Mouse (Mus musculus): ENCODE results near the gene Olfr31. TPM values are rescaled to one million over a fixed set of nuclear protein-coding genes. Genes with fewer than 3 reads are reported as not detected.

Olfr31 gene
- polyA plus RNA-seq (2015; fragmentation: Nextera tagmentation; extraction: Ambion mirVana): not detected in 2 replicates

DNA sequence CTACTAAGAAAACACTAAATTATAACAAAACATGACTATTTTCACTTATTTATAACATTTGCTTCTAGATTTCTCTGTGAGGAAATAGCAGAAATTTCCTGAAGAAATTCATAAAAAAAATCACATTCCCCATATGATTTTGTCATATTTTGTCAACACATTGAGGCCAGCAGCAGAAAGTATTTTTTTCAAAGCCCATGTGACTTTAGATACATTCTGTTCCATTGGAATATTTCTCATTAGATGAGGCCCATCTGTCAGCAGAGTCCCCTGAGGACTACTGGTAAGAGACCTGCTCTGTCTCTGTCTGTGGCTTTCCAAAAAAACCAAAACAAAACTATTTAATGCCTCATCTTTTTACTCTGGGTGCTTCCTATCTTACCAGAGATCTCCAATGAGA is at the start of gene Olfr31:
TSS of gene Olfr31 (plus strand) at position 301 of the 400 bp plus-strand sequence.
- Histone ChIP-seq H3K4me3 (no peak within 1 kb of the TSS), H3K9ac (no peak within 1 kb of the TSS), H3K4me2 (no peak within 1 kb of the TSS), H3K27ac (no peak within 1 kb of the TSS), H3K9me3 (no peaks in the 10 kb centered on the region), H3K36me3 (no peaks in the 10 kb centered on the region), H3K4me1 (no peaks in the 10 kb centered on the region), H3K27me3 (no peaks in the 10 kb centered on the region)
- ATAC-seq (ENCODE audit: insufficient number of reproducible peaks, low FRiP score, low TSS enrichment, low read depth): no peak

DNA sequence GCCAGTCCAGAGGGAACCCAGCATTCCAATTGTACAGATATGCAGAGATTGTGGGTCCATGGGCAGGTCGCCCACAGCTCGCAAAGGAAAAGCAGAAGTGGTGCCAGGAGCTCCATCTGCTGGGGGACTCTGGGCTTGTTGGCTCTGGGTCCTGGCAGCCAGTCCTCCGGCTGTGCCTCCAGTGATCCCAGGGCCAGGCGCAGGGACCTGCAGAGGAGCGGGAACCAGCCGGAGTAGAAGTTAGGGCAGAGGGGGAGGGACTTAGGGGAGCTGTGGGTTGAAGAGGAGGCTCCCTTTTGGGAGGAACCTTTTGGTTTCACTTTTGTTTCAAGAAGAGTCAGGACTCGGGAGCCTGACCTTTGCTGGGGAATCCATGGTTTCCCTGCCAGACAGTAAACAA is 28.2 kb upstream of the Olfr31 start:
- Histone ChIP-seq H3K4me3 (no peak overlapping the region), H3K4me1 (no peaks in the 10 kb centered on the region), H3K27ac (no peak overlapping the region), H3K9me3 (no peaks in the 10 kb centered on the region), H3K36me3 (no peaks in the 10 kb centered on the region), H3K27me3 (no peaks in the 10 kb centered on the region), H3K9ac (no peak overlapping the region), H3K4me2 (no peak overlapping the region)
- no peak for ATAC-seq (ENCODE audit: insufficient number of reproducible peaks, low FRiP score, low TSS enrichment, low read depth)
- WGBS: 52% methylated on average over 7 of the region's 7 CpGs

DNA sequence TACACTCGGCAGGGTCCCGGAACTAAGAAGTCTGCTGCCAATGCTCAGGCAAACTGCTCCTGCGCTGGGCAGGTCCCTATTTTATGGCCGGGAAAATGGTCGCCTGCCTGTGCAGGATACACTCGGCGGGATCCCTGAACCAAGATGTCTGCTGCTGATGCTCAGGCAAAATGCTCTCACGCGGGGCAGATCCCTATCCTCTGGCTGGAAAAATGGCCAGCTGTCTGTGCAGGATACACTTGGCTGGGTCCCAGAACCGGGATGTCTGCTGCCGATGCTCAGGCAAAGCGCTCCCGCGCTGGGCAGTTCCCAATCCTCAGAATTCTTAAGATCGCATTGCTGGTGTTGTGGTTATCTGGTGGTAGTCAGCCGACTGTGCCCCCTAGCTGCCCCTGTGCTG is 13.7 kb upstream of the Olfr31 start:
- 56% methylated on average over 16 of the region's 16 CpGs for WGBS
- Histone ChIP-seq H3K4me3 (peak overlapping the region; percentile 5; the same call in 1 of the 2 replicates), H3K9ac (no peak overlapping the region), H3K36me3 (no peaks in the 10 kb centered on the region), H3K27me3 (no peaks in the 10 kb centered on the region), H3K4me1 (no peaks in the 10 kb centered on the region), H3K27ac (no peak overlapping the region), H3K9me3 (no peaks in the 10 kb centered on the region), H3K4me2 (no peak overlapping the region)
- ATAC-seq (ENCODE audit: insufficient number of reproducible peaks, low FRiP score, low TSS enrichment, low read depth): no peak

DNA sequence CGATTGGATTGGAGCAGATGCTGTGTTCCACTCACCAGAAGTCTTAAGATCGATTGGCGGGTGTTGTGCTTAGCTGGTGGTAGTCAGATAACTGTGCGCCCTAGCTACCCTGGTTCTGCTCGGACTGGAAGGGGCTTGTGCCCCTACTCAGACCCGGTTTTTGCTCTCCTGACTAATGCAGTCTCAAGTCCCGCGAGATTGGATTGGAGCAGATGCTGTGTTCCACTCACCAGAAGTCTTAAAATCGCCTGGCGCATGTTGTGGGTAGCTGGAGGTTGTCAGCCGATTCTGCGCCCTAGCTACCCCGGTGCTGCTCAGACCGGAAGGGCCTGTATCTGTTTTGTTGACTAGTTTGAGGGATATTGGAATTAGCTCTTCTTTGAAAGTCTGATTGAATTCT is 13.2 kb upstream of the Olfr31 start:
- Histone ChIP-seq H3K27me3 (no peaks in the 10 kb centered on the region), H3K27ac (no peak overlapping the region), H3K9me3 (no peaks in the 10 kb centered on the region), H3K4me2 (no peak overlapping the region), H3K4me1 (no peaks in the 10 kb centered on the region), H3K4me3 (no peak overlapping the region), H3K9ac (no peak overlapping the region), H3K36me3 (no peaks in the 10 kb centered on the region)
- no peak for ATAC-seq (ENCODE audit: insufficient number of reproducible peaks, low FRiP score, low TSS enrichment, low read depth)
- 56% methylated on average over 14 of the region's 14 CpGs for WGBS

DNA sequence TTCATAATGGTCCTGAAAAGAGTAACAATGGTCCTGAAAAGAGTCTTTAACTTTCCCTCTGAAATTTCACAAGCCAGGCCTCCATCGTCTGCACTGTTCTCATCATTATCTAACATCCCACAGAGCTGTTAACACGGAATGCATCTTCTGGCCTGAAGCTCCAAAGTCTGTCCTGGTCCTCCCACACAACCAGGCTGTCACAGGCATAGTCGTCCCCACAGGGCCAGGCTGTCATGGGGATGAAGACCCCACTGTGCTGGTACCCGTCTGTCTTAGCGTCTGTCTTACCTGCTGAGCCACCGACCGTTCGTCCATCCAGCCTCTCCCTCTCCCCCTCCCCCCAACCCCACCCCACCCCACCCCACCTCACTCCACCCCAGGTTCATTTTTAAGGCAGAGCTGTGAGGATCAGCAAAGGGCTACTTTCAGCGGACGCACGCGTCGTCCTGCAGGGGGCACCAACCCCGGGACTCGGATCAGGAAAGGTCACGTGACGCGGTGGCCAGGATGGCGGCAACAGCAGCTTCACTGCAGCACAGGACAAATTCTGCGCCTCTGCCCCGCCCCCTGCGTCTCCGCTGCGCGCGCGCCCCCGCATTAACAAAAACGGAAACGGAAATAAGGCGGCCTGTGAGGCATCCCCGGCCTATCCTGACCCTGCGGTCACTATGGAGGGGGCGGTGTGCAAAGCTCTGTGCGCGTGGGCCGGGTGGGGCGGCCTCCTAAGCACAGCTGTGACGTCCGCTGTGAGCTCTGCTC is 22.7 kb downstream of the Olfr31 start:
- WGBS: 8% methylated on average over 33 of the region's 40 CpGs
- Histone ChIP-seq H3K36me3 (0 out of 2 replicates have a peak, but pooled peaks cover 8% of the 10 kb centered on the region), H3K9ac (peak overlapping the region; percentile 48), H3K4me3 (peak overlapping the region; percentile 59), H3K27ac (peak overlapping the region; percentile 82), H3K4me2 (peak overlapping the region; percentile 78), H3K27me3 (no peaks in the 10 kb centered on the region), H3K4me1 (peaks cover 4% of the 10 kb centered on the region; the same call in 1 of the 2 replicates), H3K9me3 (peaks cover 27% of the 10 kb centered on the region)
- ATAC-seq (ENCODE audit: insufficient number of reproducible peaks, low FRiP score, low TSS enrichment, low read depth): peak; percentile 79

DNA sequence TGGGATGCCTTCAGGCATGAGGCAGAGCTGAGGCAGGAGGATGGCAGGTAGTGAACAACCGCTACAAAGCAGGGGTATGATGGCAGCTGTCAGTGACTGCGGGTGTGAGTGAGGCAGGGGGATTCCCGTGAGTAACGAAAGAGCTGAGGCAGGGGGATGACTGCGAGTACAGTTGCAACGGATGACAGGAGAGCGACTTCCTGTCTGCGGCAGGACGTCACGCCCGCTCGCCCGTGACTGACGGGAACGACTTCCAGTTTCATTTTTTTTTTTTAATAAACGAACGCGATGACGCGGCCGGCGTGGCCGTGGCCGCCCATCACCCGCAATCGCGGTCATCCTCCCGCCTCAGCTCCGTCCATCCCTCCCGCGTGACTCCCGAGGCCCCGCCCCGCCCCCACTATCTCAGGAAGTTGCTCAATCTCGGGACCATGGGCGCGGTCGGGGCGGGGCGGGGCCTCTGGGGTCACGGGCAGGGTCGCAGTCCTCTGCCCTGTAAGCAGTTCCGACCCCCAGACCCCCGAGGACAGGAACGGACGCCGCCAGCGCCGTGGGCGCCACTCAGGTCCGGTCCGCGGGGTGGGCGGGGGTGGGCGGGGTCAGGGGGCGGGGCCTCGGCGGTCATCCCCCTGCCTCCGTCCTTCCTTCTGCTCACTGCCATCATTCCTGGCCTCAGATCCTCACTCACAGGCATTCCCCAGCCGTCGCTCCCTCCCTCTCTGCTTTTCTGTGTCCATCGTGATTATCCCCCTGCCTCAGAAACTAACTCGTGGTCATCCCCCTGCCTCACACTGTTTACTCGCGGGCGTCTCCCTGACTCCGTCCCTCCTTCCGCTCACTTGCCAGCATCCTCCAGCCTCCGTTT is 23.6 kb downstream of the Olfr31 start, which contains the start of gene Il3ra:
TSS of gene Il3ra (plus strand) at position 328 of the 865 bp plus-strand sequence.
- Histone ChIP-seq H3K4me2 (peak within 1 kb of the TSS; percentile 78), H3K4me1 (peaks cover 4% of the 10 kb centered on the region; the same call in 1 of the 2 replicates), H3K36me3 (0 out of 2 replicates have a peak, but pooled peaks cover 9% of the 10 kb centered on the region), H3K4me3 (peak within 1 kb of the TSS; percentile 59), H3K27ac (peak within 1 kb of the TSS; percentile 82), H3K27me3 (no peaks in the 10 kb centered on the region), H3K9ac (peak within 1 kb of the TSS; percentile 48), H3K9me3 (peaks cover 30% of the 10 kb centered on the region)
- 6% methylated on average over 53 of the region's 69 CpGs for WGBS
- ATAC-seq (ENCODE audit: insufficient number of reproducible peaks, low FRiP score, low TSS enrichment, low read depth): peak; percentile 8

DNA sequence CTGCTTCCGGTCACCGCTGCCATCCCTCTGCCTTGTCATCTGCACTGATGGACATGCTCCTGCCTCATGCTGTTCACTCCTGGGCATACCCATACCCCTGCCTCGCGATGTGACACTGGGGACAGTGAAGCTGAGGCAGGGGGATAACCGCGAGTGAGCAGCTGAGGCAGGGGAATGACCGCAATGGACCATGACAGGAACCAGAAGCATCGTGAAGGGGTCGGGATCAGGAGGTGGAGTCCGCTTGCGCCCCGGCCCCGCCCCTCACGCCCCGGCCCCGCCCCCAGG is 24.1 kb downstream of the Olfr31 start:
- H3K27me3 ChIP-seq: no peaks in the 10 kb centered on the region
- no peak for ATAC-seq (ENCODE audit: insufficient number of reproducible peaks, low FRiP score, low TSS enrichment, low read depth)
- peak overlapping the region; percentile 59 for H3K4me3 ChIP-seq
- H3K9me3 ChIP-seq: peaks cover 36% of the 10 kb centered on the region
- peaks cover 4% of the 10 kb centered on the region; the same call in 1 of the 2 replicates for H3K4me1 ChIP-seq
- WGBS: 31% methylated on average over 16 of the region's 16 CpGs
- H3K27ac ChIP-seq: peak overlapping the region; percentile 82; the same call in 1 of the 2 replicates
- H3K4me2 ChIP-seq: peak overlapping the region; percentile 78
- H3K9ac ChIP-seq: no peak overlapping the region
- H3K36me3 ChIP-seq: 0 out of 2 replicates have a peak, but pooled peaks cover 9% of the 10 kb centered on the region

DNA sequence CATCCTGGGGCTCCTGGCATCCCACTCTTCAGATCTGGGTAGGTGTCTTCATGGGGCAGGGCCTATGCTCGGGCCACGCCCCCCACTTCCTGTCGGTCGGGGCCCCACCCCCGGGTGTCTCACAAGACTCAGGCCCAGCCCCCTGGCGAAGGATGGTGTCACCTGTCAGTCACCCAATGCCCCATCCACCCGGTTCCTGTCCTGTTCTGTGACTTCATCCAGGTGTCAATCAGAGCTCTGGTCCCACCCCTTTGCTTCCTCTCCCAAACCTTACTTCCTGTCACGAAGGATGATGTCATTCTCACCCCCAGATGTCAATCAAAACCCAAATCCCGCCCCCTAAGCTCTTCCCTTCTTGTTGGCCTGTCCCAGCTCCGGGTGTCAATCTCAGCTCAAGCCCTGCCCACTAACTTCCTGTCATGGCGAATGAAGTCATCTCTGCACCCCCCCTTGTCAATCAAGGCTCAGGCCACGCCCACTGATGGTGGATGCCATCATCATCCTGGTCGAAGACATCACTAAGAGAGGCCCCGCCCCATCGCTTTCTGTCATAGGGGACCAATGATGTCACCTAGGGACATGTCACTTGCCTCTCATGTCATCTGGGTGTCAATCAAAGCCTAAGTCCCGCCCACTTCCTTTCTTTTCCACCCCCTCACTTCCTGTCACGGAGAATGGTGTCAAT is 24.7 kb downstream of the Olfr31 start:
- no peak overlapping the region for H3K4me2 ChIP-seq
- H3K4me1 ChIP-seq: peaks cover 4% of the 10 kb centered on the region; the same call in 1 of the 2 replicates
- no peaks in the 10 kb centered on the region for H3K27me3 ChIP-seq
- ATAC-seq (ENCODE audit: insufficient number of reproducible peaks, low FRiP score, low TSS enrichment, low read depth): no peak
- H3K27ac ChIP-seq: no peak overlapping the region
- 78% methylated on average over 17 of the region's 17 CpGs for WGBS
- 0 out of 2 replicates have a peak, but pooled peaks cover 9% of the 10 kb centered on the region for H3K36me3 ChIP-seq
- peaks cover 36% of the 10 kb centered on the region for H3K9me3 ChIP-seq
- H3K4me3 ChIP-seq: peak overlapping the region; percentile 59; the same call in 1 of the 2 replicates
- no peak overlapping the region for H3K9ac ChIP-seq

DNA sequence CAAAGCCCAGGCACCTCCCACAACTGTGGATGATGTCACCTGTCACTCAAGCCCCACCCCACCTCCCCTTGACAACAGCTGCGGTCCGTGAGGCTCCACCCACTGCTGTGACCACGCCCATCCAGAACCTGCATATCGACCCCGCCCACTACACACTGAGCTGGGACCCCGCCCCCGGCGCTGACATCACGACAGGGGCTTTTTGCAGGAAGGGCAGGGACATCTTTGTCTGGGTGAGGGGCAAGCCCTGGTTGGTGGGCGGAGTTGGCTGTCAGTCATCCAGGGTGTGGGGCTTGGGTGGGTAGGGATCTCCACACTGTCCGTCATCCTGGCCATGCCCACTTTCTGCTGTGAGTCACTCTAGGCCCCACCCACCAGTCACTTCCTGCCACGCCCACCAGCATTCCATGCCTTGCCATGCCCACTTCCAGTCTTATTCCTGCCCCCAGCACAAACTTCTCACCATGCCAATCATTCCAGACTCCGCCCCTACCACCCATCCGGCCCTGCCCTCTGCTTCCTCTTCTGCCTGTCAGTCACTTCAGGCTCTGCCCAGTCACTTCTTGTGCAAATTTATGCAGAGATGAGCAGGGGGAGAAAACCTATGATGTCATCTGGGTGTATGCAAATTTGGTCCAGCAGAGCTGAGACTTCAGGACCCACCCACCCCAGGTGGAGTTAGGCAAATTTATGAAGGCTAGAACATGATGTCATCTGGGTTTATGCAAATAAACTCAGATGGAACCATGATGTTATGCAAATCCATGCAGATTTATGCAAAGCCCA is 25.4 kb downstream of the Olfr31 start:
- WGBS: 96% methylated on average over 14 of the region's 14 CpGs
- Histone ChIP-seq H3K27me3 (no peaks in the 10 kb centered on the region), H3K4me1 (peaks cover 4% of the 10 kb centered on the region; the same call in 1 of the 2 replicates), H3K9ac (no peak overlapping the region), H3K27ac (no peak overlapping the region), H3K4me2 (no peak overlapping the region), H3K36me3 (0 out of 2 replicates have a peak, but pooled peaks cover 9% of the 10 kb centered on the region), H3K4me3 (no peak overlapping the region), H3K9me3 (peaks cover 36% of the 10 kb centered on the region)
- ATAC-seq (ENCODE audit: insufficient number of reproducible peaks, low FRiP score, low TSS enrichment, low read depth): no peak

DNA sequence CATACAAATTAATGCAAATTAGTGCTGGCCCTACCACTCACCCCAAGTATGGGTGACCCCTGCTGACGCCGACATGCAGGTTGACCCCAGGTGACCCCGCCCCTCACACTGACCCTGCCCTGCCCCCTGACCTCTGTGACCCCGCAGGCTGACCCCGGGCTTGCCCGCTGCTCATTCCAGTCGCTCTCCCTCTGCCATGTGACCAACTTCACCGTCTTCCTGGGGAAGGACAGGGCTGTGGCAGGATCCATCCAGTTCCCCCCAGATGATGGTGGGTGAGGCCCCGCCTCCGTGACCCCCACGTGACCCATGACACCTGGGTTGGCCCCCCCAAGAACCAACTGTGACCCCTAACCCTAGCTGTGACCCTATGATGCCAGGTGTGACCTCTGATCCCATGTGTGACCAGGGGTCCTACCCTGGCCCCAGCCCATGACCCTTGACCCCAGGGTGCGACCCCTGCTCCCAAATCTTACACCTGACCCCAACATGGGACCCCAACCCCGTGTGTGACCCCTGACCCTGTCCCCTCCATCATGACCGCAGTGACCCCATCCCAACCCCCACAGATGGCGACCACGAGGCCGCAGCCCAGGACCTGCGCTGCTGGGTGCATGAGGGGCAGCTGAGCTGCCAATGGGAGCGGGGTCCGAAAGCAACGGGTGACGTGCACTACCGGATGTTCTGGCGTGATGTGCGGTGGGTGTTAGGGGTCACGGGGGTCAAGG is 26.2 kb downstream of the Olfr31 start:
- no peak overlapping the region for H3K9ac ChIP-seq
- H3K9me3 ChIP-seq: peaks cover 36% of the 10 kb centered on the region
- no peak overlapping the region for H3K4me2 ChIP-seq
- H3K36me3 ChIP-seq: 0 out of 2 replicates have a peak, but pooled peaks cover 9% of the 10 kb centered on the region
- WGBS: 96% methylated on average over 26 of the region's 26 CpGs
- no peak for ATAC-seq (ENCODE audit: insufficient number of reproducible peaks, low FRiP score, low TSS enrichment, low read depth)
- H3K4me3 ChIP-seq: no peak overlapping the region
- H3K27me3 ChIP-seq: no peaks in the 10 kb centered on the region
- peaks cover 4% of the 10 kb centered on the region; the same call in 1 of the 2 replicates for H3K4me1 ChIP-seq
- H3K27ac ChIP-seq: no peak overlapping the region

Data from limb, embryonic 15.5 days (tissue).